Mouse (Mus musculus) B cell, adult 67 days (primary cell): Measurements from ENCODE around the gene Map2k4. TPM values are rescaled to one million over a fixed set of nuclear protein-coding genes. Genes with fewer than 3 reads are reported as not detected.

ENCODE experiments used
- total RNA-seq, 2 experiments: library from RNA; stranded (reverse); gene quantifications; 4 replicates each; pipeline ENCODE4 v1.2.4; 2023

Gene Map2k4
- 10 to 100 TPM; 43.8 to 47.0 TPM for total RNA-seq

GRCm38 (mm10) chr11:65788154-65788553 is at the start of gene Map2k4:
Gene Map2k4, minus strand, starts transcription at chr11:65788297.

DNA sequence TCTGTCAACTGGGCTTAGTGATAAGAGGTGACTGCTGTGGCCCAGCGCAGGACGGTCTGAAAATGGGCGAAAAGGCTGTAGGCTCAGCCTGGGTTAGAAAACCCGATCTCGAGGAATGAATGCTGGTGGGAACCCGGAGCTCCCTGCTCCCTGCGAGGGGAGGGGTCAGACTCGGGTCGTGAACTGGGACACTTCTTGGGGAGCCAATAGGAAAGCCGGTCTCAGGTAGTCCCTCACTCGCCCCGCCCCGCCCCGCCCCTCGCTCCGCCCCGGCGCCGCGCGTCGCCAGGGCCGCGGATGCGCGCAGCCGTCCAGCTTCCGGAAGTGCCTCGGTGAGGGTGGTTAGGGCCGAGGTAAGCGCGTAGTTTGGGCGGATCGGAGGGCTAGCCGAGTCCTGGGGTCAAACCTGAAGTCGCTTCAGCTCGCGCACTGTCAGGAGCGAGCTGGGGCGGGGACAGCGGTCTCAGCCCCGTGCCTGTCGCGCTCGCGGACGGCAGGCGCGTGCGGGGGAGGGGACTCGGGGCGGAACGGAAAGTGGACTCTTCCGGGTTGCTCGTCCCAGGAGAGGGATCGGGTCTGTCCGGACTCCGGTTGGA is 18.9 kb upstream of the Map2k4 start, which contains the start of gene Zkscan6:
TSS of gene Zkscan6 (plus strand) at position 267 of the 596 bp plus-strand sequence.

Other genes starting within 250 kb of the Map2k4 start
- 10 to 100 TPM; 22.8 to 24.1 TPM for gene Zkscan6, start 18.9 kb upstream of the Map2k4 start, total RNA-seq